Mouse (Mus musculus): ENCODE data around the gene Olfr600.
"Not testable (repeated sequence)": the region's sequence is repeated elsewhere in the genome, so short reads cannot be mapped to it uniquely, and the experiment has no call there.

Gene Olfr600

DNA sequence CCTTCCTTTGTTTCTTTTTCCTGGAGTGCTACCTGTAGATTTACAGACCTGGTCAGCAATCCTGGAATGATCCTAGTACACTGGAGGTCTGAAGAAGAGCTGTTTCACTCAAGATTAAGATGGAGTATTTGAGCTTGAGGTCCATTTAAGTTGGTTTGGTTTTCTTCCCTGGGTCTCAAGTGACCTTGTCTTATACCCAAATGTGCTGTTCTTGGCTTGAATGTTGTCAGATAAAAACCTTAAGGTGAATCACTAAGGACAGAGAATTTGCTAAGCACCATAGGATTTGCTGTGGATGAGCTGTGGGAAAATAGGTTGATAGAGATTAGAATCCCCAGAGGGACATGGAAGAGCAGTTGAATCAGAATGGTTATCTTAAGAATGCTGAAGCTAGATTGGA, at the start of gene Olfr600:
Olfr600 (minus strand) TSS at position 101 of the 400 bp plus-strand sequence.
- no peak for DNase-seq (ENCODE audit: low spot score in 2 of 2)

DNA sequence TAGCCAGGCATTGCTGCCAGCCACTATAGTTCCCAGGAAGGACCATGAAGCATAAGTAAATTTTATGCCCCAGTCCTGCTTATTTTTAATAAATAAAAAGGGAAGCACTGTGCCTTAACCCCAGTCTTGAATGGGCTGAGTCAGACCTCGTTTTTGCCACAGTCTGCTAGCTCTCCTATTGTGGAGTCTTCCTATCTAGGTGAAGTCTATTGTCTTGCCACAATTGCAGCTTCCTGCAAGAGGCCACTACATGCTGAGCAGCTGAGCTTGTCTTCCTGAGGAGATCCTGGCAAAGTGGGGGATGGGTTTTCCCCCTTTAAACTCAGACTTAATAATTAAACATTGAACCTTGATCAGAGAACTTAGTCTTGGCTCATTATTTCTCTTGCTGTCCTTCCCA, 49.5 kb upstream of the Olfr600 start:
- no peak for DNase-seq (ENCODE audit: low spot score in 2 of 2)

DNA sequence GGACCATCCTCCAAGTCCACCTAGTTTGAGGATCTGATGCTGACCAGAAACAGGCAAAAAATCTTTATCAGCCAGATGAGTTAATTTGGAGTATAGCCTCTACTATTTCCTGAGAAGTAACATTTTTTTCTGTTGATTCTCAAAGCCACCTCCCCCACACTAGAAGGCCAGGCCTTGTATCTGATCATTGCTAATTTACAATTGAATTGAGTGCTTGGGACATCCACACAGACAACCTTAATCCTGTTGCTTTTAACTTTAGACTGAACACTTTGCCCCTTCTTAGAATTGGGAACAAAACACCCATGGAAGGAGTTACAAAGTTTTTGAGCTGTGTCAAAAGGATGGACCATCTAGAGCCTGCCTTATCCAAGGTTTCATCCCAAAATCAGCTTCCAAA, 48.3 kb upstream of the Olfr600 start:
- no peak for DNase-seq (ENCODE audit: low spot score in 2 of 2)

DNA sequence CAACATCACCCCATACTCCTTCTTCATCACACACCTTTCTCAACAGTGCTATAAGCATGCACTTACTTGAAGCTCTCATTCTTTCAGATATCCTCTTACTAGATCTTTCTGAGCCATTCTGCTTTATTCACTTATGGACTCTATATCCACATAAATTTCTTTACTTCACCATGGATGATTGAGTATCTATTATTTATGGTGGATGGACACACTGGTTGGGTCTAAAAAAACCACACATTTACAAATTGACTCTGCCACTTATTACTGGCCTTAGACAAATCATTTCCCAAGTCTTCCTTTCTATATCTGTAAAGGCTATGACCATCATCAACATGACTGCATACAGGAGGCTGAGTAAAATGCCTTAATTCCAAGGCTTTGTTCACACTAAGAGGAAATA, 36.6 kb upstream of the Olfr600 start, which contains the start of gene Olfr603:
Olfr603 (minus strand) TSS at position 101 of the 400 bp plus-strand sequence.
- no peak for DNase-seq (ENCODE audit: low spot score in 2 of 2)

DNA sequence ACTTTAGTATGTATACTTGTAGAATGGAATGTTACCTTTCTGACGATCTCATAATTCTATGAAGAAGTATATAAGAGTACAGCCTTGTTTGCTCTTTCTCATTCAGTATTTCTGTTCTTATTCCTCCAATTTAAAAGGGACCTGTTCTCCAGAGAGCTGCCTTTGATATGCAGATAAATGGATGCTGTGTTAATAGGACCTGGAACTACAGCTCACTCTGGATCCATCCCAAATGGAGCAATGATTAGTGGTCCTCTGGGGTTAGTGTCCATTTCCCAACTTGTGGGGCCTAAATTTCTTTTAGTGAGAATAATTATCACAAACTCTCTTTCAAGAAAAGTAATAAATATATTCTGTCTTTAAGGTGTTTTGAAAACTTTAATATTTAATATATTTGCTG, 13.1 kb upstream of the Olfr600 start, which contains the start of gene Olfr601:
Olfr601 (minus strand) TSS at position 101 of the 400 bp plus-strand sequence.
- DNase-seq (ENCODE audit: low spot score in 2 of 2), result no peak

DNA sequence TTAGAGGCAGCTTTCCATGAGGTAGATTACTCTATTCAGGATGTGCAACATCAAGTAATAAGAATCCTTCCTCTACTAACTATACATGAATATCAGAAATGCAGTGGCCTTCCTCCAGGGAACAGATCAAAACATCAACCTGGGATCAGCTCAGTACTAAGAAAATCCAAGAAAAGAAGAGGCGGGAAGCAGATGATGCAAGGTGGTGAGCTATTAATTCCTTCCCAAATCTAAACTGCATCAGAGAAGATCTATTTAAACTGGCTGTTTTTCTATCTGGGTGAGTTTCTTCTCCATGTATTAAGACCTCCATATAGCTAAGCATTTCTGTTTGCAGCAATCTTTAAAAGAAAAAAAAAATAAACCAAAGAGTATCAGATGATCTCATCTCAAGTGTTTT, 13.9 kb downstream of the Olfr600 start, which contains the start of gene Olfr599:
Olfr599 (plus strand) TSS at position 301 of the 400 bp plus-strand sequence.
- no peak for DNase-seq (ENCODE audit: low spot score in 2 of 2)

DNA sequence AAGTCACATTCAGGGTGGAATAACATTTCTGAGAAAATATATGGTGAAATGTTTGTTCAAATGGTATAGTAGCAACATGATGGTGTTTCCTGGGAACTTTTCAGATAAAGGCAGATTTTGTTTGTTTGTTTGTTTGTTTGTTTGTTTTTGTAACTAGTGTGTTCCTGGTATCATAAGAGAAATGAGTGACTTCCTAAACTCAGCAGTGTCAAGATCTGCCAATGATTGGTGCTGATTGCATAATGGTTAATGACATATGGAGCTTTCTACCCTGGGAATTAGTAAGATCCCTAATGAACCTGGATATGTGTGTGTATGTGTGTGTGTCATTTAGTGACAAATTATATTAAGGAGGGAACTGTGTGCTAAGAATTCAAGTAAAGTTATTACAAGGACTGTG, 26.2 kb downstream of the Olfr600 start, which contains the start of gene Olfr598:
Olfr598 (plus strand) TSS at position 301 of the 400 bp plus-strand sequence.
- no peak for DNase-seq (ENCODE audit: low spot score in 2 of 2)

DNA sequence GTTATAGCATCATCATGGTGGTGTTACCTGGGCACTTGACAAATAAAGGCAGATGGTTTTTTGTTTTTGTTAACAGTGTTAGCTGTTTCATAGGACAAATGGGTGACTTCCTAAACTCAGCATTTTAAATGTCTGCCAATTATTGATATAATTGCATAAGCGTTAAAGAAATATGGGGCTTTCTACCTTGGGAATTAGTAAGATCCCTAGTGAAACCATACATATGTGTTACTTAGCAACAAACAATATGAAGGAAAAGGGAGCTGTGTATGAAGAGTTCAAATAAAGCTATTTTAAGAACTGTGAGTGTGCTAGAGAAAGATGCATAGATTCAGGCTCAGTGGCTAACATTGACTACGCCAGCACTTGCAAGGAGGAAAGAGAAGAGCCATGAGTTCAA, 33.5 kb downstream of the Olfr600 start, which contains the start of gene Olfr597:
Olfr597 (plus strand) TSS at position 301 of the 400 bp plus-strand sequence.
- DNase-seq (ENCODE audit: low spot score in 2 of 2), result not testable (repeated sequence)

DNA sequence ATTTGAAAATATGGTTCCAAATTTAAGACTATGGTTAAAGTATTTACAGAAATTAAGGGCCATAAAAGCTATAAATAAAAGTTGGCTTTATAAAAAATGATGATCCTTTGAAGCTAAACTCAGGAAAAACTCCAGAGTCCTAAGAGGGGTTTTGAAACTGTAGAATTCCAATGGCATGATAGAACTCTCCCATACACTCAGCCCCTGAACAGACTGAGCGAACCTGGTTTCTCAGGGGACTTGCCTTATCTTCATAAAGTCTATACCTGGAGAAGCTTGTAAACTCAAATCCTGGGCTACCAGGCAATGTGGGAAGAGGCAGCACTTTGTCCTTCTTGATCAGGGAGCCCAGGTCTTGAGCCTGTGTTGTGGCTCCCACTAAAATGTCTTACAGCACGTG, 44.1 kb downstream of the Olfr600 start, which contains the start of gene Olfr596:
Olfr596 (plus strand) TSS at position 301 of the 400 bp plus-strand sequence.
- not testable (repeated sequence) for DNase-seq (ENCODE audit: low spot score in 2 of 2)
